Mouse (Mus musculus): Measurements from ENCODE around the gene Nt5dc1.
"Not testable (repeated sequence)": the region's sequence is repeated elsewhere in the genome, so short reads cannot be mapped to it uniquely, and the experiment has no call there.

Gene Nt5dc1

DNA sequence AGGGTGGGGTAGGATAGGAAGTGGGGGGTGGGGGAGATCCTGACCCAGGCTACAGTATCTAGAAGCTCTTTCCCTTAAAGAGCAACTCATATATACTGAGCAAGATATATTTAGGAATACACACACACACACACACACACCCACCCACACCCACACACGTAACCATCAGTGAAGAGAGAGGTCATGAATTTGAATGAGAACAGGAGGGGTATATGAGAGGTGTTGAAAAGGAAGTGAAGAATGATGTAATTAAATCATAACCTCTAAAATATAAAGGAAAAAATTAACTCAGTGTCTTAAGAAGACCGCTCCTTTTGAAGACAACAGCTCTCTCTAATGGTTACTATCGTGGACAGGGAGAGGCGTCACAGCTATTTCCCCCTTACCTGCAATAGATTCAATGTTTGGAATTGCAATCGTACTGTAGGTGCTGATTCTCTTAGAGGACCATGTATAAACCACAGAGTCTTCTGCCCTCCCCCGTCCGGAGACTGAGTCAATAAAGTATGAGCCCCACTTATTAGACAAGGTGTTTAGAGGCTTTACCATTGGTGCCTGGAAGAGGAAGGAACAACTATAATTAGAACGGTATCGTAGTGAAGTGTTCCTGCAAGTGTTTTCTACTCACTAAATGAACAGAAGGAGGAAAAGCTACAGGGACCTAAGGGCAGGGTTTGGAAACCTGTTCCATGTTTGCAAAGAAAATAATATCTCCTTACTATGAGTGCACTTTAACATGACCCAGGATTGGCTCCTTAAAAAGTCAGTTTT lies 108.3 kb downstream of the Nt5dc1 start:
- DNase-seq = no peak

DNA sequence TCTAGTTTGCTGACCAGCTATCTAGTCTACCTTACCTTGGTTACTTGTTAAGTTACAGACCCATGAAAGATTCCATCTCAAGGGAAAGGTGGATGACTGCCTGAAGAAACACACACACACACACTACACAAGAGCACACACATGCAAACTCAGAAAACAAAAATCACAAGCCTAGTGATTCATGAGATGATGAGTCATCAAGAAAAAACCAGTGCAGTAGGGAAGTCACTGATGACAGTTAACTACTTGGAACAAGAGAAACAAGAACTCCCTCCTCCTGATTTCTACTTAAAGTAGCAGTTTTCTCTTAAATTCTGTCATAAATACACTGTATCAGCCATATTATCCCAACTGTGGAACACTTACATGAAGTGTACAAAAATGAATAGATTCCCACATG lies 111.3 kb downstream of the Nt5dc1 start:
- no peak for DNase-seq

DNA sequence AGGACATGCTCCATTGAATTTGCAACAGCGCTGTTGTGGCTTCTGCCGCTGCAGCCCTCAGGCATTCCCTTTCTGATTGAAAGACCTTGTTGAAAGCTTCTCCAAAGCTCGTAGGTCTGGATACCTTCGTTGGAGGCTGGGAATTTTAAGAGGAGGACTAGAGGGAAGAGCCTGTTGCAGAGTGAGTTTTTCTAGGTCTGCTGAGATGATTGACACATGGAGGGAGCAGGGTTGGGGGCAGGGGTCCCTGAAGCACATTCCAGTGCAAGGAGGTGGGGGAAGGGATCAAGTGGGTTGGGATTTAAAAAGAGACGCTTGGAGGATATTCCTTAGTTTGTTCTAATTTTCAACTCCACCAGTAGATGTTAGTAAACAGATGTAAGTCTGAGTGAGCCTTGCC lies 118.0 kb downstream of the Nt5dc1 start:
- DNase-seq = no peak

DNA sequence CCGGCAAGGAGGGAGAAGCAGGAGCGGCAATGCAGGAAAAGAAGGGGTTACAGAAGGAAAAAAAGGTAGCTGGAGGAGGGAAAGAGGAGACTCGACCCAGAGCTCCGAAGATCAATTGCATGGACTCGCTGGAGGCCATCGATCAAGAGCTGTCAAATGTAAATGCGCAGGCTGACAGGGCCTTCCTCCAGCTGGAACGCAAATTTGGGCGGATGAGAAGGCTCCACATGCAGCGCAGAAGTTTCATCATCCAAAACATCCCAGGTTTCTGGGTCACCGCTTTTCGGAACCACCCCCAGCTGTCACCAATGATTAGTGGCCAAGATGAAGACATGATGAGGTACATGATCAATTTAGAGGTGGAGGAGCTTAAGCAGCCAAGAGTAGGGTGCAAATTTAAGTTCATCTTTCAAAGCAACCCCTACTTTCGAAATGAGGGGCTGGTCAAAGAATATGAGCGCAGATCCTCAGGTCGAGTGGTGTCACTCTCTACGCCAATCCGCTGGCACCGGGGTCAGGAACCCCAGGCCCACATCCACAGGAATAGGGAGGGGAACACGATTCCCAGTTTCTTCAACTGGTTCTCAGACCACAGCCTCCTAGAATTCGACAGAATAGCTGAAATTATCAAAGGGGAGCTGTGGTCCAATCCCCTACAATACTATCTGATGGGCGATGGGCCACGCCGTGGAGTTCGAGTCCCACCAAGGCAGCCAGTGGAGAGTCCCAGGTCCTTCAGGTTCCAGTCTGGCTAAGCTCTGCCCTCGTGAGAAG lies 120.2 kb downstream of the Nt5dc1 start:
- no peak for DNase-seq

DNA sequence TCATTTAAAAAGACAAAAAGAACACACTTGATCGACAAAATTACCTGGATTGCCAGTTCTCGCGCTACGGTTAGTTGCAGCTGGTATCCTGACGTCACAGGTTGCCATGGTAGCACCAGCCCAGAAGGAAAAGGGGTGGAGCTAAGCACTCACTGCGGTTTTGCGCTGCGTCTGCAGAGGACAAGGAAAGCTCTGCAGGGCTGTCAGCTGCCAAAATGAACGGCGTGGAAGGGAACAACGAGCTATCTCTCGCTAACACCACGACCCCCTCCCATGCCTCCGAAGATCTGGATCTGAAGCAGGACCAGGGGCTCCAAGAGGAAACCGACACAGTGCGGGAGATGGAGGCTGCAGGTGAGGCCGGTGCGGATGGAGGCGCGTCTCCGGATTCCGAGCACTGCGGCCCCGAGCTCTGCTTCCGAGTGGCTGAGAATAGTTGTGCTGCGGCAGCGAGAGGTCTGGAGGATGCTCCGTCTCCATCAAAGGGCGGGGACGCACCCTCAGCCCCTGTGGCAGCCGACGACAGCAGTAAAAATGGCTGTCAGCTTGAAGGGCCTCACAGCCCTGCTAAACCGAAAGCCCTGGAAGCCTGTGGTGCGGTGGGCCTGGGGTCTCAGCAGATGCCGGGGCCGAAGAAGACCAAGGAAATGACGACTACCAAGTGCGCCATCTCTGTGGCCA lies 120.9 kb downstream of the Nt5dc1 start, which contains the start of gene Tspyl4:
Gene Tspyl4 (plus strand): TSS at position 144 of the 681 bp plus-strand sequence.
- peak; percentile 91 for DNase-seq

DNA sequence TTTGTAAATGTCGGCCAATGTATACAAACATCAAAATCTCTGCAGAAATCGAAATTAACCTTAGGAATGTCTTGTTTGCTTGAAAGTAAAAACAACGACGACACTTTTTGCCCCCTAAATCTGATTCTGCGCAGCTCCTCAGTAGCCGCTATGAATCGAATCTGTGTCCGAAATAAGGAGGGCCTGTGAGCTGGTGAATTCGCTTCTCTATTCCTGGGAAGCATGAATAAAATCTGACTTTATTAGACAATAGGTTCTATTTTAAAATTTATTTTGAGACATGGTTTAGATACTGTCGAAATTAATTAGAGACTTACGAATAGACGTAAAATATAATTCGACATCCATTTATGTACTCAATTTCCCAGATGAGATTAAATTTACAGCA lies 121.4 kb downstream of the Nt5dc1 start:
- no peak for DNase-seq

DNA sequence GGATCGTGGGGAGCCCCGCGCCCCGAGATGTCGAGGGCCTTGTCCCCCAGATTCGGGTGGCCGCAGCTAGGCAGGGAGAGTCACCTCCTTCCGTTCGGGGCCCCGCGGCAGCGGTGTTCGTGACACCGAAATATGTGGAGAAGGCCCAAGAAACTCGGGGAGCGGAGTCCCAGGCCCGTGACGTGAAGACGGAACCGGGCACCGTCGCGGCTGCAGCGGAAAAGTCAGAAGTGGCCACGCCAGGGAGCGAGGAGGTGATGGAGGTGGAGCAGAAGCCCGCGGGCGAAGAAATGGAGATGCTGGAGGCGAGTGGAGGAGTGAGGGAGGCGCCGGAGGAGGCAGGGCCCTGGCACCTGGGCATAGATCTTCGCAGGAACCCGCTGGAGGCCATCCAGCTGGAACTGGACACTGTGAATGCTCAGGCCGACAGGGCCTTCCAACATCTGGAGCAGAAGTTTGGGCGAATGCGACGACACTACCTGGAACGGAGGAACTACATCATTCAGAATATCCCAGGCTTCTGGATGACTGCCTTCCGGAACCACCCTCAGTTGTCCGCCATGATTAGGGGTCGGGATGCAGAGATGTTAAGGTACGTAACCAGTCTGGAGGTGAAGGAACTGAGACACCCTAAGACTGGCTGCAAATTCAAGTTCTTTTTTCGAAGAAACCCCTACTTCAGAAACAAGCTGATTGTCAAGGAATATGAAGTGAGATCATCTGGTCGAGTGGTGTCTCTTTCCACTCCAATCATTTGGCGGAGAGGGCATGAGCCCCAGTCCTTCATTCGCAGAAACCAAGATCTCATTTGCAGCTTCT lies 135.7 kb downstream of the Nt5dc1 start:
- DNase-seq = peak; percentile 82

DNA sequence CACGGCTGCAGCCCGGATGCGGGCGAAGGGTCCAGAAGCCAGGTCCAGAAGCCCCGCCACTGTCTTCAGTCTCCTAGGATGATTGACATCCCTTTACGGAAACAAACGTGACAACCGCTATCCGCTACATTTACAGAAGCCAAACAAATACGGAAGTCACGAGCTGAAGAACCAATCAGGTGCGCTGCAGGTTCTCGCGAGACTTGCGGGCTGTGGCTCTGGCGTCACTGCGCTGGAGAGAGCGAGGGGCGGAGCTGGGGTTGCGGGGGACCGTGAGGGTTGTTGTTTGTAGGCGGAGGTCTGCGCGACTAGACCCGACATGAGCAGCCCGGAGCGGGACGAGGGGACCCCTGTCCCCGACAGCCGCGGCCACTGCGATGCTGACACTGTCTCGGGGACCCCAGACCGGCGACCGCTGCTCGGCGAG lies 136.4 kb downstream of the Nt5dc1 start, which contains the start of gene Tspyl1:
Gene Tspyl1 (plus strand): TSS at position 229 of the 427 bp plus-strand sequence.
- peak; percentile 99 for DNase-seq

DNA sequence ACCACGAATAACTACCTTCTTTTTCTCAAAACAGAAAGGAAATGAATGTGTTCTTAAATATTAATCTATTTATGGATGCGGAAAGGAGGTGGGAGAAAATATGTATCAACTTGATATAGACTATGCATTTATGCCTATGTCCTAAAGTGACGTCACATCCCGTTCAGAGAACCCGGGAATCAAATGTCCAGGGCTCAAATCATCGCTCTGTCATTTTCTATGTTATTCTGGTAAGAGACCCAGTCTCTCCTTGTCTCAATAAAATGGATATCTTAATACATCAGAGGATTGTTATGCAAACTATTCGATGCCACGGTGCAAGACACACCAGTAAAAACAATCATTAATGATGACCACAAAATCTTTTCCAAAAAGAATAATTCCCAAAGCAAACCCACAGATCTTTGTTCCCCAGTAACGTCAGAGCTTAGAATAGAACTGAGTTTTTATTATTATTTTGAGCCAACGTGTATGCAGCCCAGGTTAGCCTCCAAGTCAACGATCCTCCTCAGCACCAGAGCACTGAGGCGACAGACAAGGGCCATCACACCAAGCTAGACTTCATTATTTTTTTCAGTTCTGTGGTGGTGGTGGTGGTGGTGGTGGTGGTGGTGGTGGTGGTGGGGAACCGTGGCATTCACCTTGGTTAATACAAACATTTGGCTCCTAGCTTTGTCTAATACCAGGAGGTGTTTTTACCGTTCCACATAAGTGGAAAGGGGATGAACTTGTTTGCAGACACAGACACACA lies 137.0 kb downstream of the Nt5dc1 start:
- no peak for DNase-seq

DNA sequence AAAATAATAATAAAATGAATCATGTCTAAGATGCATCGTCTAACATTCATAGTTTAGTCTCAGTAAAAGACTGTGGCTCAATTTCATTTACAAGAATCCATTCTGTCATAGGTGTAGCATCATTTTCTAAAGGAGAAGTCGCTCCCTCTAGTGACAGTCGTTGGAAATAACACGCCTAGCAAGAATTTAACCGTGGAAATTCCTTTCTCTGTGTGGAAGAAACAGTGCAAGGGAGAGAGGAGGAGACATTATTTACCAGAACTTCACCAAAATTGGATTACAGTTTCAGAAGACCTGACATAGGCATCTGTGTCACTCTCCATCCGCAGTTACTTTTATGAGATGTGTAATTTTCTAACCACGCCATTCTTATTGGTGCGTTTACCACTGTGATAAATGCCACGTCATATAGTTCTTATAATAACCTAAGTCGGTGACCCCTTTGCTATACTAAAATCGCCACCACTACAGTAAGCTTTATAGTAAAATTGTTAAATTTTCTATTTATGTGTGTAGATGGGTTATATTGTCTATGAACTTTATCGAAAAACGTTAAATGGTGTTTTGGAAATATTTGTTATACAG lies 137.7 kb downstream of the Nt5dc1 start:
- peak; percentile 29 for DNase-seq

DNA sequence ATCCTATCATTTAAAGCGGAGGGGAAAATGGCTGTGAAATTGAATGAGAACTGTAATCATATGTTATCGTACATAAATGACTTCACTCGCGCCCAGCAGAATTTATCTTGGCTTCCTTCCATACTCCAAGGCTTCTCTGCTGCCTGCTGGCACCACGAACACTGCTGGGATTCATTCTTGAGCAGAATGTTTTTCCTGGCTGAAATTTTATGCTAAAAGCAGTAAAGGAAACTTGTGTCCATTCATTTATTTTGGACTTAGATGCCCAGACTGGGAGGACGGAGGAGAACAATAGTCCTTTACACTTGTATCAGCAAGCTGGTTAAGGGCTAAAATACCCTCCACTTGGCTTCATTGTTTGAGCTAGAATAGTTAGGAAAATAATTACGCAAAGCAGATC lies 146.7 kb downstream of the Nt5dc1 start:
- no peak for DNase-seq

DNA sequence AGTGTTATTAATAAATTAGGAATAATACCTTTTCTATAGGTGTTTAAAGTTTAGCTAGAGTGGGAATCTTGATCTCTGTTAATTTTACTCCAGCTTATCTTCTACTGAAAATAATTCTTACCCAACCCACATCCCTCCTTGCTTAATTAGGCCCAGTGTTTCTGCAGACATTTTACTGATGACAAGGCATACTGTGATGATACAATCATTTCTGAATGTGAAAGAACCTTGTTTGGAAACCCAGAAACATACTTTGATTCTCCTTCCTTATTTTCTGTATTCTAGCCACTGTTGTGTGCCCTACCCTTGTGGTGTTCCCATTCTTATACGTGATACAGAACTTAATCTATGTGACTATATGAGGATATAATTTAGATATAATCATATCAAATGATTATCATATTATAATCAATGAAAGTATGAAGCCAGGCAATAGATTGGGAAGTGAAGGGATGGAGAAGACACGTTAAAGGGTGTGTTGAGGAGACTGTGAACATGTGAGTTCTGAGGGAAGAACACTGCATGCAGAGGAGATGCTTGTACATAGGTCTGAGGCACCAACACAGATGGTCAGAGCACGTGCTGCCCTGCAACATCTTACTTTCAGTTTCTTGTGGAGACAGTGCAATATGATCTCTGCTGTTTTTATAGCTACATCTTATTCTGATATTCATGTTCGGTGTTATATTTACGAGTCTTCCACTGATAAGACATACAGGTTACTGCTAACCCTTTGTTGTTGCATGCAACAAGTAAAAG lies 150.9 kb downstream of the Nt5dc1 start:
- DNase-seq = no peak

DNA sequence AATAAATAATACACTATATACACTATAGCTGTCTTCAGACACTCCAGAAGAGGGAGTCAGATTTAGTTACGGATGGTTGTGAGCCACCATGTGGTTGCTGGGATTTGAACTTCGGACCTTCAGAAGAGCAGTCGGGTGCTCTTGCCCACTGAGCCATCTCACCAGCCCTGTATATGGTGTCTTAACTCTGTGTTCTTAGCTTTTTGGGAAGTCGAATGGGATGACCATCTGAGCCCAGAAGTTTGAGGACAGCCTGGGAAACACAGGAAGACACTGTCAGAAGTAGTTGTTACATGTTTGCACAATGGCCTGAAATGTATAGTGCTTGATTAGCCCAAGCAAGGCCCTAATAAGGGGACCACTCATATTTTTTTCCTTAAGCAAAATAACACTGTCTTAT lies 153.2 kb downstream of the Nt5dc1 start:
- no peak for DNase-seq

DNA sequence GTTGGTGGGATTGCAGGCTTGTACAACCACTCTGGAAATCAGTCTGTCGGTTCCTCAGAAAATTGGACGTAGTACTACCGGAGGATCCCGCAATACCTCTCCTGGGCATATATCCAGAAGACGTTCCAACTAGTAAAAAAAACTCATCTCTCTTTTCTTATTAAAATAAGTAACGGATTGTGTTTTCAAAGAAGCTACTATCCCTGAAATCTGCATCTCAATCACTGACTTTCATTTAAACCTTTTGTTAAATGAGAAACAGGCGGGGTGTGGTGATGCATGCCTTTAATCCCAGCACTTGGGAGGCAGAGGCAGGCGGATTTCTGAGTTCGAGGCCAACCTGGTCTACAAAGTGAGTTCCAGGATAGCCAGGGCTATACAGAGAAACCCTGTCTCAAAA lies 165.5 kb downstream of the Nt5dc1 start:
- not testable (repeated sequence) for DNase-seq

DNA sequence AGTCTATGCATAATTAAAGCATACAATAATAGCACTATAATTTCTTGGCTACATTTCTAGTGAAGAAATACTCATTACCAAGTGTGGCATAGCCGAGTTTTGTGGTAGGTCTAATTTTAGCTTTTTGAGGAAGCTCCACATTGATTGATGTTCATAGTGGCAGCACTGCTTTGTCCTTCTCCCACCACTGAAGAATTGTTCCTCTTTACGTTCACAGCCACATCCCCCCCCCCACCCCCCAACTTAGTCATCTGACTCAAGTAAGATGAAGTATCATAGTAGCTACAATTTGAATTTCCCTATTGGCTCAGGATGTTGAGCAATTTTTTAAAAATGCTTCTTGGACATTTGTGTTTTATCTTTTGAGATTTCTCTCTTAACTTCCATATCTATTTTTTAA lies 168.8 kb downstream of the Nt5dc1 start:
- no peak for DNase-seq

DNA sequence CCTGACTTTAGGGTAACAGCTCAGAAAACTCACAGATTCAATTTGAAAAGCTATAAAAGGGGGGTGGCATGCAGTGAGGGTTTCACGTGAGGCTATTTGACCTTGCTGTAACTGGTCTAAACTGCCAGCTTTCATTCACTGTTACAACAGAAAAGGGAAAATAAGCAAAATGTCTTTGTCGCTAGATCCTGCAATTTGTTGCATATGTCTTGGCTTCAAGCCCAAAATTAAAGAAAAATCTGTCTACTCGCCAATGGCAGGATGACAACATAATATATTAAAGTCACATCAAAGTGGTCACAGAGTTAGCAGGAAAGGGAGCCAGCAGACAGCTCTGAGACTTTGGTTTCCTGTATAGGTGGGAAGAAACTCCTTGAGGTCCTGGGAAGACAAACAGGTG lies 170.6 kb downstream of the Nt5dc1 start:
- no peak for DNase-seq

DNA sequence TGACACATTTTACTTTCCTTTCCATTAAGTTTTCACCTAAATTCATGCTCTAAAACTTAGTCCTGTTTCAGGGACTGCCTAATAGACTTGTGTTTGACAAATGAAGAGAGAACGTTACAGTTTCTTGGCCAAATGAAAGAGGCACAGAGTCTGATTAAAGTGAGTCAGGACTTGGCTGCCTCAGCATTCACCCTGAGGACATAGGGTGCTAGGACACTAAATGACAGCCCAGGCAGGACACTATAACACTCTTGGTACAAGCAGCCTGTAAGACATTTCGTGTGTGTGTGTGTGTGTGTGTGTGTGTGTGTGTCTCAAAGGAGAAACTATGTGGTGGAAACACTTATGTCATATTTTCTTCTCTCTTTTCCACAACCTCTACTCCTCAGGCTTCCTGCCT lies 172.2 kb downstream of the Nt5dc1 start:
- no peak for DNase-seq

DNA sequence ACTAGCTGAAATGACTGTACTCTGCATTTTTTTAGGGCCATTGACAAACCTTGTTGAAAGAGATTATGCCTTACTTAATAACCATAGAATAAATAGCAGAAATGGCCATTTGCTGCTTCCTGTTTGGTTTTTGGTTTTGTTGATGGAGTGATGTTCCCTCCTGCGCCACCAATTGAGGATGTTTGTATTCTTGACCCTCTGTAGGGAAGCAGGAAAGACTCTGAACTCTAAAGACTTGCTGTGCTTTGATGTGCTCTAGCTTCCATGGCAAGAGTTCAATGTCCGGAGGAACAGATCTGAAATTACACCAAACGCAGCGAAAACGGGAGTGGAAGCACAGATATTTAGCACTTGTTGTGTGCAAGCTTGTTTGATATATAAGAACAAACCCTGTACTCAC lies 173.6 kb downstream of the Nt5dc1 start:
- no peak for DNase-seq

DNA sequence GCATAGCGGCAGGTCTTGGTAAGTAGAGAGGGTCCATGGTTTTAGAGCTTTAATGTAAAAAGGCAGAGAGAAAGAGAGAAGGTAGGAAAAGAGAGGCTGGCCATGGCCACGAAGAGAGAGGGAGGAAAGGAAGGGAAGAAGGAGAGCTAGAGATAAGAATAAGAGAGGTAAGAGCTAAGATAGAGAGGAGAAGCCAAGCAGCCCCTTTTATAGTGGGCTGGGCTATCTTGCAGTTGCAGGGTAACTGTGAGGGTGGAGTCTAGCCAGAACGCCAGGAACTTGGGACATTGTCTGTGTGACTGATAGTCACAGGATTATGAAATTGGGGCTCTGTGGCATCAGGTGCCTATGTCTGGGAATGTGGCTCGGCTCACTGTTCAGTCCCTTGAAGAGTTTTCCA lies 179.8 kb downstream of the Nt5dc1 start:
- no peak for DNase-seq
